Mouse (Mus musculus): Measurements from ENCODE around the gene Slc4a4. TPM values are rescaled to one million over a fixed set of nuclear protein-coding genes. Genes with fewer than 3 reads are reported as not detected.
A peak's percentile ranks its signal among the peaks of the same experiment; 100 is the strongest.

Gene Slc4a4
- polyA plus RNA-seq, 1 experiment from 2014 or later = 26.1 TPM

- ATAC-seq (replicated peaks; ENCODE audit: low FRiP score, low read depth) (peak; percentile 57; the same call in 1 of the 2 replicates), DNase-seq (ENCODE audit: low spot score) (no peak)
- Histone ChIP-seq H3K4me3 (replicated peaks; ENCODE audit: low read depth, low read length) (no peak overlapping the region), H3K36me3 (ENCODE audit: insufficient read depth, low read length) (no peaks in the 10 kb centered on the region), H3K4me1 (replicated peaks; ENCODE audit: insufficient read depth, low read length) (no peaks in the 10 kb centered on the region), H3K27me3 (ENCODE audit: insufficient read depth, low read length) (no peaks in the 10 kb centered on the region), H3K27ac (peak overlapping the region; percentile 15; the same call in 1 of the 2 replicates), H3K9me3 (replicated peaks; ENCODE audit: low read length) (no peaks in the 10 kb centered on the region), H3K9ac (ENCODE audit: low read depth, low read length) (no peak overlapping the region), H3K4me2 (ENCODE audit: low read length) (peak overlapping the region; percentile 13; the same call in 1 of the 2 replicates)
- TF ChIP-seq CTCF (IDR thresholded peaks at IDR 0.05; ENCODE audit: low read depth) = no peak
- 17% methylated on average over 9 of the region's 9 CpGs for WGBS
Measured at GRCm38 (mm10) chr5:89123270-89123903, 236.8 kb downstream of the Slc4a4 start.

DNA sequence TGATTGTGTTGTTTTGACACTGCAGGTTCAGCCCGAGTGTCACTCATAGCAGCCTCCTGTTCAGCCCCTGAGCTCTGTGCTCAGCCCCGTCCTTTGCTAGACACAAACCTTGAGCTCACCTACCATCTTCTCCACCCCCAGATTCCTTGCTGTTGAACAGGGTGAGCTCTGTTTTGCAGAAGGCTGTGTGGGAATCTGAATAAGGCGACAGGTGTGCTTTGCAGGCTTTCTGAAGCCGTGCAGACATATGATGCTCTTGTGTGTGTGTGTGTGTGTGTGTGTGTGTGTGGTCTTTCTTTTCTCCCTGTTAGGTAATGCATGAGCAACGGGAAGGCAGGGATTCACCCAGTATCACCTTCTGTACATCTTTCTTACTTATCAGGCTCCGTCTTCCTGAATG, 241.6 kb downstream of the Slc4a4 start:
- WGBS = 84% methylated on average over 6 of the region's 6 CpGs
- H3K9me3 ChIP-seq (replicated peaks; ENCODE audit: low read length) = no peaks in the 10 kb centered on the region
- no peak overlapping the region for H3K4me2 ChIP-seq (ENCODE audit: low read length)
- no peaks in the 10 kb centered on the region for H3K4me1 ChIP-seq (replicated peaks; ENCODE audit: insufficient read depth, low read length)
- DNase-seq (ENCODE audit: low spot score) (no peak), ATAC-seq (replicated peaks; ENCODE audit: low FRiP score, low read depth) (no peak)
- H3K4me3 ChIP-seq (replicated peaks; ENCODE audit: low read depth, low read length) = no peak overlapping the region
- no peaks in the 10 kb centered on the region for H3K27me3 ChIP-seq (ENCODE audit: insufficient read depth, low read length)
- no peak overlapping the region for H3K27ac ChIP-seq
- no peak overlapping the region for H3K9ac ChIP-seq (ENCODE audit: low read depth, low read length)
- no peak for TF ChIP-seq CTCF (IDR thresholded peaks at IDR 0.05; ENCODE audit: low read depth)
- no peaks in the 10 kb centered on the region for H3K36me3 ChIP-seq (ENCODE audit: insufficient read depth, low read length)

- no peak for TF ChIP-seq CTCF (IDR thresholded peaks at IDR 0.05; ENCODE audit: low read depth)
- ATAC-seq (replicated peaks; ENCODE audit: low FRiP score, low read depth) (no peak), DNase-seq (ENCODE audit: low spot score) (no peak)
- 79% methylated on average over 11 of the region's 11 CpGs for WGBS
- Histone ChIP-seq H3K27ac (no peak overlapping the region), H3K27me3 (ENCODE audit: insufficient read depth, low read length) (no peaks in the 10 kb centered on the region), H3K36me3 (ENCODE audit: insufficient read depth, low read length) (no peaks in the 10 kb centered on the region), H3K4me2 (ENCODE audit: low read length) (no peak overlapping the region), H3K4me1 (replicated peaks; ENCODE audit: insufficient read depth, low read length) (no peaks in the 10 kb centered on the region), H3K4me3 (replicated peaks; ENCODE audit: low read depth, low read length) (no peak overlapping the region), H3K9me3 (replicated peaks; ENCODE audit: low read length) (no peaks in the 10 kb centered on the region), H3K9ac (ENCODE audit: low read depth, low read length) (no peak overlapping the region)
Measured at GRCm38 (mm10) chr5:89135776-89136175, 249.2 kb downstream of the Slc4a4 start.

DNA sequence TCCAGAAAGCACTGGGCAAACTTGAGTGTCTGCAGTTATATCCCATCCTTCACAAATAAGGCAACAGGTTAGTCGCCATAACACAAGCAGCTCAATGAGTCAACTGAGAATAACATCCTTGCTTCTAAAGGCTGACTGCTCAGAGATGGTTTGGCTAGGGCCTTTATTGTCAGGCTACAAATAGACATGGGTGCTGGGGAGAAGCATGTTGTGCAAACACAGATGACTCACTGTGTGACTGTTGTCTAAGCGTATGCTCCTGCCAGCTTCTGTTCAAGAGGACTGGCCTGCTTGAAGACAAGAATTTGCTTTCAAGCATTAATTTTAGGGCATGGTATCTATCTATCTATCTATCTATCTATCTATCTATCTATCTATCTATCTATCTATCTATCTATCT, 253.5 kb downstream of the Slc4a4 start:
- WGBS = 96% methylated on average over 2 of the region's 2 CpGs
- ATAC-seq (replicated peaks; ENCODE audit: low FRiP score, low read depth) = no peak

GRCm38 (mm10) chr5:89141761-89142160, 255.1 kb downstream of the Slc4a4 start:
- ATAC-seq (replicated peaks; ENCODE audit: low FRiP score, low read depth) (no peak), DNase-seq (ENCODE audit: low spot score) (no peak)
- no peaks in the 10 kb centered on the region for H3K36me3 ChIP-seq (ENCODE audit: insufficient read depth, low read length)
- no peak overlapping the region for H3K9ac ChIP-seq (ENCODE audit: low read depth, low read length)
- 79% methylated on average over 2 of the region's 2 CpGs for WGBS
- no peak overlapping the region for H3K27ac ChIP-seq
- no peak overlapping the region for H3K4me3 ChIP-seq (replicated peaks; ENCODE audit: low read depth, low read length)
- no peaks in the 10 kb centered on the region for H3K4me1 ChIP-seq (replicated peaks; ENCODE audit: insufficient read depth, low read length)
- no peaks in the 10 kb centered on the region for H3K27me3 ChIP-seq (ENCODE audit: insufficient read depth, low read length)
- no peak for TF ChIP-seq CTCF (IDR thresholded peaks at IDR 0.05; ENCODE audit: low read depth)
- no peaks in the 10 kb centered on the region for H3K9me3 ChIP-seq (replicated peaks; ENCODE audit: low read length)
- H3K4me2 ChIP-seq (ENCODE audit: low read length) = no peak overlapping the region

More for the DNA sequence above, 253.5 kb downstream of the Slc4a4 start:
- Histone ChIP-seq H3K27ac (no peak overlapping the region), H3K9ac (ENCODE audit: low read depth, low read length) (no peak overlapping the region), H3K36me3 (ENCODE audit: insufficient read depth, low read length) (no peaks in the 10 kb centered on the region), H3K9me3 (replicated peaks; ENCODE audit: low read length) (no peaks in the 10 kb centered on the region), H3K4me1 (replicated peaks; ENCODE audit: insufficient read depth, low read length) (no peaks in the 10 kb centered on the region), H3K27me3 (ENCODE audit: insufficient read depth, low read length) (no peaks in the 10 kb centered on the region), H3K4me3 (replicated peaks; ENCODE audit: low read depth, low read length) (no peak overlapping the region), H3K4me2 (ENCODE audit: low read length) (no peak overlapping the region)
- no peak for DNase-seq (ENCODE audit: low spot score)
- TF ChIP-seq CTCF (IDR thresholded peaks at IDR 0.05; ENCODE audit: low read depth) = no peak

- no peak for TF ChIP-seq CTCF (IDR thresholded peaks at IDR 0.05; ENCODE audit: low read depth)
- Histone ChIP-seq H3K4me2 (ENCODE audit: low read length) (no peak overlapping the region), H3K9ac (ENCODE audit: low read depth, low read length) (no peak overlapping the region), H3K4me1 (replicated peaks; ENCODE audit: insufficient read depth, low read length) (no peaks in the 10 kb centered on the region; the same call in 1 of the 2 replicates), H3K4me3 (replicated peaks; ENCODE audit: low read depth, low read length) (no peak overlapping the region), H3K27ac (no peak overlapping the region), H3K36me3 (ENCODE audit: insufficient read depth, low read length) (no peaks in the 10 kb centered on the region), H3K9me3 (replicated peaks; ENCODE audit: low read length) (no peaks in the 10 kb centered on the region), H3K27me3 (ENCODE audit: insufficient read depth, low read length) (no peaks in the 10 kb centered on the region)
- 82% methylated on average over 2 of the region's 2 CpGs for WGBS
- DNase-seq (ENCODE audit: low spot score) = no peak
- ATAC-seq (replicated peaks; ENCODE audit: low FRiP score, low read depth) = no peak
Measured at GRCm38 (mm10) chr5:89146276-89146675, 259.7 kb downstream of the Slc4a4 start.

Measured in kidney, postnatal 0 days (tissue).